Mouse (Mus musculus): Measurements from ENCODE around the gene Sirt5. TPM values are rescaled to one million over a fixed set of nuclear protein-coding genes. Genes with fewer than 3 reads are reported as not detected.

Gene Sirt5
- 10 to 100 TPM; 21.6 to 28.2 TPM for total RNA-seq (2021)
- long read RNA-seq, experiment 1, transcript Sirt5-211 (9 exons, 1,398 nt), result major isoform, 27 of 39 reads
- long read RNA-seq, experiment 1, partial matches to known transcripts, result 3 of 39 reads
- long read RNA-seq, experiment 1, other reads (novel, unspliced or antisense), result 8 of 39 reads
- long read RNA-seq, experiment 2, transcript Sirt5-211 (9 exons, 1,398 nt), result major isoform, 11 of 15 reads
- long read RNA-seq, experiment 2, partial matches to known transcripts, result 1 of 15 reads
- long read RNA-seq, experiment 2, other reads (novel, unspliced or antisense), result 3 of 15 reads

DNA sequence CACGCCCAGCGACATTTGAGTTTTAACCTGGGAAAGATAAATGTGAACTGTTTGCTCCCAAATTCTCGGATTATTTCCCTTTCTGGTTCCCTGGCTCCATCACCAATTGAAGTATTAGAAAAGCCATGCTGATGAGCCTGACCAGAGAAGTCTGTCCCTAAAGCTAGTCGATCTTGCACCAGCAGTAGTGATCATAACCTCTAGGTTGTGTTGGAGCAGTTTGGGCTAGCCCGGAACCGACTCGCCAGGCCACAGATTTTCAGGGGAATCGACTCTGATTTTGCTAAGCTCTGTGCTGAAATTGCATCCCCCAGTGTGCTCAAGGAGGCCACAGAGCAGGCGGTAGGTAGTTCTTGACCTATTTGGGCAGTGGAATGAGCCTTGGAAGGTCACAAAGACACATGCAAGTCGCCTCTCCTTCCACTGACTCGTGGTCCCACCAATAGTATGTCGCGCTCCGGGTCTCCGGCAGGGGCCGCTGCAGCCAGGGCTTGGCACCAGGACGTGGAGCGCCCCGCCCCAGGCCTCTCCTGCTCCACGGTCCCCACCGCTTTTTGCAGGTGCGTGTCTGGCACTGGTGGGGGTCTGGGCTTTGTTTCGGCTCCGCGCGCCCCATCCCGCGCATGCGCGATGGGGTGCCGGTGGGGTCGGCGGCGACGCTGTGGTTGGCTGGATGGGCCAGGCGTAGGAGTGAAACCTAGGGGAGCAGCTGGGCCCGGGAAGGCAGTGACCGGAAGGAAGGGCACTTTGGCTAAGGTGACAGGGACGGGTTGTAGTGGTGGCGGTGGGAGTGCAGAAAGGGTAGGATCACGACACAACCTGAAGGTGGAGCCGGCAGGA lies at the start of gene Sirt5:
Sirt5 (plus strand) TSS at position 512 of the 840 bp plus-strand sequence.
- peak; percentile 92 to 95 for DNase-seq

DNA sequence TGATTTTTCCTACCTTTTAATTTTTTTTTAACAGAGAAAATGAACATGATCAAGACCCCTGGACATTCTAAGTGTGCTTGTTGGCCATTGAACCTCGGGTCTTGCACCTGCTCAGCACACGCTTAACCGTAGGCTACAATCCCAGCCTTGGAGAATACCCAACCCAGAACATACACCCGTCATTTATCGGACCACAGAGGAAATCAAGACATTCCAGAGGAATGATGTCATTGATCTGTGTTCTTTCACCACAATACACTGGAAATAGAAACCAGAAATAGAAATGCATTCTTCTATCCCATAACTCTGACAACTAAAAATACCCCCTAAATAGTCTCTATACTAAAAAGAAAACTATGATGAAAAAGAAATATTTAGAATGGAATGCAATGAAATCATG lies 47.9 kb upstream of the Sirt5 start:
- no peak for DNase-seq

DNA sequence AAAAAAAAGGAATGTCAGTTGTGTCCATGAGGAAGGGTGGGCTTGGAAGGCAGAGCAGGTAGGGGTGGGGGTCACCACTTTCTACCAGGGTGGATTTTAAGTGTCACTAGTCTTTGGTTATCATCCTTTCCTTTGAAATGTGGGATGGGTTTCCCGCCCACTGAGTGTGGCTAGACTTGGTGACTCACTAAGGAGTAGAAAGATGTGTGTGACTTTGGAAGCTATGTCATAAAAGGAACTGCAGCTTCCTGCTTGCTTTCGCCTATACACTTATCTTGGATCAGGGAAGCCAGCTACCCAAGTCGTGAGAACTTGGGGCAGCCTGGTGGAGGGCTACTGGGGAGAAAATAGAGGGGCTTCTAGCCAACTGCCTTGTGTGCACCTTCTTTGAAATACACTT lies 45.9 kb upstream of the Sirt5 start:
- no peak for DNase-seq

DNA sequence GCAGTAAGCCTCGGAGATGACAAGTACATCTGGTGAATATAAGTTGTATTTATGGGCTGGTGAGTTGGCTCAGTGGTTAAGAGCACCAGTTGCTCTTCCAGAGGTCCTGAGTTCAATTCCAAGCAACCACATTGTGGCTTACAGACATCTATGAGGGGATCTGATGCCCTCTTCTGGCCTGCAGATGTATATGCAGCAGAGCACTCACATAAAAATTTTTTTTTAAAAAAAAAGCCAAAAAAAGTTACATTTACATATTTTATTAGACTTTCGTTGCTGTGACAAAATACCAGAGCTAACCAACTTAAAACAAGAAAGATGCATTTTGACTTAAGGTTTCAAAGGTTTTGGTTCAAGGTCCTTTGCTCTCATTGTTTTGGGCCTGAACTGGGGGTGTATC lies 43.8 kb upstream of the Sirt5 start:
- DNase-seq, result no peak

DNA sequence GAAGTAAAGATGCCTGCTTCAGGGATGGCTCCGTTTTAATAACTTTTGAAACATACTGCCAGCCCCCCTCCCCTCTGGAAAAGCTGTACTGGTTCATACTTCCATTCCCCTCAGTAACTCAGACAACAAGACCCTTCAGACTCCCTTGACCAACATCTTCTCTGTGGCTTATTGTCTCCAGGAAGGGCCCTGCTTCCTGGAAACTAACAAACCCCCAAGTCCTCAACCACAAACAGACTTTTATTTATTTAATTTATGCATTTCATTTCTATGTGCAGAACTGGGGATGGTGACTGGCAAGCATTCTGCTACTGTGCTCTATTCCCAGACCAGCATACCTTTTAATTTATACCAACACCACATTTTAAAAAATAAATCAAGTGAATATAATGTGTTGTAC lies 39.9 kb upstream of the Sirt5 start:
- DNase-seq, result no peak

GRCm38 (mm10) chr13:43331721-43332444 lies 33.4 kb upstream of the Sirt5 start:
- DNase-seq, result no peak

DNA sequence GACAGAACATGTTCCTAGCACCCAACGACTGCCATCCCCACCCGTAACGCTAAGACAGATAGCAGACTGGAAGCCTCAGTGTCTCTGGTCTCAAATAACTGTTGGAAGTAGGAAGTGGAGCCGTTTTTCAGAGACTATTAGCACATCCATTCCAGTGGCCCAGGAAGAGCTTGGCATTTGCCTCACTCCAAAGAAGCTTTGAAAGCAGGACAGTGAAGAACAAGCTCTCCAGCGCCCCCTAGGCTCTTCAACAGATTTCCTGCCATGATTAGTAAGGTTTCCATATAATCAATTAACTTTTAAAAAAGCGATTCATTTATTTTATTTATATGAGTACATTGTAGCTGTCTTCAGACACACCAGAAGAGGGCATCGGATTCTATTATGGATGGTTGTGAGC lies 32.7 kb upstream of the Sirt5 start:
- DNase-seq, result peak; percentile 39 to 44

DNA sequence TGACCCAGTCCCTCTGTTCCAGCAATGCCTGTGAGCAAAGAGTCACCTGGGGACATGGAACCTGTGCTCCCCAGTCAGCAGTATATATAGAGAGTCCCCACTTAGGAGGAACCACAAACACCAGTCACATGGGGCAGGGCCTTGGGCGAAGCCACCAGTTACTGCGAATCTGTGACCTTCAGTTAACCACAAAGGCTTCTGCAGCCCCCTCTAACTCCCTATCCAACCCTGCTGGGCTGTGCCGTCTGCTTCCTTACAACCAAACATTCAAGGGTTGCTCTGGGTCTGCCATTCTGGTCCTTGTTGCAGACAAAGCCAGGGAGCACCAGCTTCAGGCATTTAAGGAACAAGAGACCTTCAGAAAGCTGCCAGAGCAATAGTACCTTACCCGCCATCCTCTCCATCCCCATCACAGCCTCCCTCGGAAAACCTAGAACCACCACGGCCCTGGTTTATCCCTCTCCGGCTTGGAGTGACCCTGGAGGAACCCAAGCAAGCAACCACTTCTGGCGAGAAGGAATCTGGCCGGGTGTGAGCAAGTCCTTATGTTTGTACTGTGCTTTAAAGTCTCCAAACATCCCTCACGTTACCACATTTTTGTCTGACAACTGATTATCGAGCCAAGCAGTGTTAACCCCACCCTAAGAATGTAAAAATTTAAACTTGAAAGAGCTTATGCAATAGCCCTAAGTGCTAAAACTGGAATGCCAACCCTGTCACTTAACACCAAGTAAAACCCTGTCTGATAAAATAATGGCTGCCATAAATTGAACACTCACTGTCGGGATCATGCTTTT lies 28.7 kb upstream of the Sirt5 start:
- no peak for DNase-seq

- no peak for DNase-seq
Observed at GRCm38 (mm10) chr13:43338001-43338400, 27.3 kb upstream of the Sirt5 start.

GRCm38 (mm10) chr13:43338632-43339031 lies 26.7 kb upstream of the Sirt5 start:
- DNase-seq, result no peak

- no peak for DNase-seq
Observed at GRCm38 (mm10) chr13:43346825-43347224, 18.5 kb upstream of the Sirt5 start.

DNA sequence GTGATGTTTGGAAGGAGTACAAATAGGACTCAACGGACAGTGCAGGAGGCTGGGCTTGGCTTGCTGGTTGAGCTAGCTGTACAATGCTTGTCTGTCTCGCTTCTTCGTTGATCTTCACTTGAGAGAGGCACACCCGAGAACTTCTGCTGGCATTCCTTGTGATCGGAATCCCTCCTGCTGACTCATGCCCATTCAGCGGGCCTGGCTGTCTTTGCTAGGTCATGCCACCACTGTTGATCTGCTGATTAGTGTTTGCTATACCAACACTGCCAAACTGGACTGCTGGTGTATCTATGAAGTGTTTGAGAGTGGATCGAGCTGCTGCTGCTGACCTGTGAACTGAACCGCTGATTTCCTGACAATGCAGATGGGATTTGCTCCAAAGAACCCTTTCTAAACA lies 15.9 kb upstream of the Sirt5 start:
- no peak for DNase-seq

GRCm38 (mm10) chr13:43350489-43351169 lies 14.7 kb upstream of the Sirt5 start:
- DNase-seq, result no peak

DNA sequence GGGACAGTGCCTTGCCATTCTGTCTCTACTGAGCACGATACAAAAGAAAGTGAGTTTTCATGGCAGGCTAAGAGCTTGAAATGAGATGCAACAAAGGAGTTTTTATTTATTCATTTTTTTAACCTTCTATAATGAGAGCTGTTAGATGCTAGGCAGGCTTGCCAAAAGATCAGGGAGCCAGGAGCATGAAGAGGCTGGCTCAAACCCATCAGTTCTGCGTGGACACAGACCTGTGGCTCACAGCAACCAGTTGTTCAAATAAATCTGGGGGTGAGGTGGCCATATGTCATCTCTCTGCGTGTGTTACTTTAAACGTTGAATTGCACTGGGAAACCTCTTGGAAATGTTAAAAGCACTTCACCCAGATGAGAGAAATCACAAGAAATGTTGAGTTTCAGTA lies 11.9 kb upstream of the Sirt5 start:
- no peak for DNase-seq

DNA sequence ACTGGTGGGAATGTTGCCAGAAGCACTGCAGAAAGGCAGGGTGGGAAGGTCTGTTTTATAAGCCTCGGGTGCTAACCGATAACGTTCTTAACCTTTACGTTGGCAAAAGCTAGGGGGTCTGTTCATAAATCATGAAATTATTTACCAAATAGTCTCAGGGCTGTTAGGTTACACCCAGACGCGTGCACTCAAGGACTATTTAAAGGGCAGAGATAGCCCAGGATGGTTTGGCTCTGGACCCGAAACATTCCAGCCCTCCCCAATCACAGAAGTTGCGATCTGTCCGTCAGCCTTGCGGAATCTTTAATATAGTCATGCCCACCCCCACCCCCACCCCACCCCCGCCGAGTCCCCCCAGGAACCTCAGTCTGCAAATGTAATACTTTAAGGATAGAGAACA lies 10.9 kb upstream of the Sirt5 start:
- no peak for DNase-seq

- no peak for DNase-seq
Observed at GRCm38 (mm10) chr13:43356346-43357125, 8.8 kb upstream of the Sirt5 start.

GRCm38 (mm10) chr13:43360534-43360933 lies 4.8 kb upstream of the Sirt5 start:
- no peak for DNase-seq

GRCm38 (mm10) chr13:43362353-43362752 lies 2.9 kb upstream of the Sirt5 start:
- DNase-seq, result no peak

- no peak for DNase-seq
Observed at GRCm38 (mm10) chr13:43365825-43366184, 509 bp downstream of the Sirt5 start.

DNA sequence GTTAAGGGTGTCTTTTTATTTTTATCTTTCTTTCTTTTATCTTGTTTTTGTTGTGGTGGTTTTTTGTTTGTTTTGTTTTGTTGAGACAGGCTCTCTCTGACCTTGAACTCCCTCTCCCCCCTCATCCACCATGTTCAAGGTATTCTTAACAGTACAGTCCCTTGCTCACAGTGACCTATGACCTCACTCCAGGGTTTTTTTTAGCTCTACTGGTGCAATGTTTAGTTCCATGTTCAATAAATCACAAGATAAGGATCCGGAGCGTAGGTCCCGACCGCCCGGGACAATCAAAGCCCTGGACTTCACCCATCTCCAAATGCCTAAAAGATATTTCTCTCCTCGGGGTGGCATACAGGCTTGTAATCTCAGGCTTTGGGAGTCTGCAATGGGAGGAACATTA lies 4.8 kb downstream of the Sirt5 start:
- no peak for DNase-seq

DNA sequence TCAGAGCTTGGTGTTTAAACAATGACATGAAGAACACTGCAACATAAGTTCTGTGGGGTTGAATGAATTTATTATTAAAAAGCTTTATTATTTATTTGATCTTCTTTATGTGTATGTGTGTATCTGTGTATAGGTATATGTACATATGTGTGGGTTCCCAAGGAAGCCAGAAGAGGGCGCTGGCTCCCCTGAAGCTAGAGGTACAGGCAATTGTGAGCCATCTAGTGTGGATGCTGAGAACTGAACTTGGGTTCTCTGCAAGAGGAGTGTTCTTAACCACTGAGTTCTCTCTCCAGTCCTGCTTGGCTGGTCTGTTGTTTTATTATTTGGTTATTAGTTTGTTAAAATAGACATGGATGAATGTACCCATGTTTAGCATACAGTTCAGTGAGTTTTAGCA lies 7.6 kb downstream of the Sirt5 start:
- DNase-seq, result no peak
